Mouse (Mus musculus) left cerebral cortex, adult 9 months (tissue): ENCODE measurements around the gene Tnfrsf23.
"Not testable (repeated sequence)": the region's sequence is repeated elsewhere in the genome, so short reads cannot be mapped to it uniquely, and the experiment has no call there.

ENCODE experiments used
- DNase-seq, 2 experiments: peaks; one replicate each; pipeline ENCODE4 v3.0.0; 2022; ENCODE audit warnings: low spot score in 2 of 2

The Tnfrsf23 gene

GRCm38 (mm10) chr7:143684569-143684968, 1.1 kb downstream of the Tnfrsf23 start:
- DNase-seq, result not testable (repeated sequence)

- no peak for DNase-seq
Observed at GRCm38 (mm10) chr7:143681566-143681965, 4.1 kb downstream of the Tnfrsf23 start.

GRCm38 (mm10) chr7:143680836-143681235, 4.8 kb downstream of the Tnfrsf23 start:
- not testable (repeated sequence) for DNase-seq

- not testable (repeated sequence) for DNase-seq
Observed at GRCm38 (mm10) chr7:143679650-143680049, 6.0 kb downstream of the Tnfrsf23 start.

- DNase-seq, result no peak
Observed at GRCm38 (mm10) chr7:143666427-143667311, 19.0 kb downstream of the Tnfrsf23 start.

GRCm38 (mm10) chr7:143663470-143663869, 22.2 kb downstream of the Tnfrsf23 start:
- no peak for DNase-seq

- DNase-seq, result no peak
Observed at GRCm38 (mm10) chr7:143660797-143661196, 24.9 kb downstream of the Tnfrsf23 start.

GRCm38 (mm10) chr7:143649769-143650346, 35.8 kb downstream of the Tnfrsf23 start:
- not testable (repeated sequence) for DNase-seq

GRCm38 (mm10) chr7:143649034-143649768, 36.5 kb downstream of the Tnfrsf23 start, which contains the start of gene Tnfrsf22:
Gene Tnfrsf22, minus strand, starts transcription at chr7:143649661.
- DNase-seq, result peak in 1 of 2 experiments; percentile 71

- not testable (repeated sequence) for DNase-seq
Observed at GRCm38 (mm10) chr7:143643949-143644348, 41.7 kb downstream of the Tnfrsf23 start.

GRCm38 (mm10) chr7:143636674-143637073, 49.0 kb downstream of the Tnfrsf23 start:
- DNase-seq, result no peak

- no peak for DNase-seq
Observed at GRCm38 (mm10) chr7:143631503-143631902, 54.2 kb downstream of the Tnfrsf23 start.

GRCm38 (mm10) chr7:143629501-143629900, 56.2 kb downstream of the Tnfrsf23 start:
- DNase-seq, result no peak

- no peak for DNase-seq
Observed at GRCm38 (mm10) chr7:143628540-143628939, 57.1 kb downstream of the Tnfrsf23 start, which contains the start of gene Tnfrsf26. Gene Tnfrsf26, minus strand, starts transcription at chr7:143628722.

- DNase-seq, result no peak
Observed at GRCm38 (mm10) chr7:143627555-143628286, 58.0 kb downstream of the Tnfrsf23 start.

- no peak for DNase-seq
Observed at GRCm38 (mm10) chr7:143626178-143626577, 59.5 kb downstream of the Tnfrsf23 start.

GRCm38 (mm10) chr7:143625151-143625550, 60.5 kb downstream of the Tnfrsf23 start:
- DNase-seq, result no peak

- no peak for DNase-seq
Observed at GRCm38 (mm10) chr7:143624561-143624960, 61.1 kb downstream of the Tnfrsf23 start.

- DNase-seq, result no peak
Observed at GRCm38 (mm10) chr7:143620951-143621350, 64.7 kb downstream of the Tnfrsf23 start.
